Mouse (Mus musculus) testis, adult 2 months (tissue): ENCODE results near the gene Gm4553. TPM values are rescaled to one million over a fixed set of nuclear protein-coding genes. Genes with fewer than 3 reads are reported as not detected.
"Not testable (repeated sequence)": the region's sequence is repeated elsewhere in the genome, so short reads cannot be mapped to it uniquely, and the experiment has no call there.

Source experiments
- H3K27ac ChIP-seq: fragments of 200-500 bp; 2 replicates; pipeline ENCODE4 v1.5.1; 2012; ENCODE audit warnings: low read depth, low read length; ENCODE audit not compliant: control insufficient read depth, insufficient read depth
- H3K27me3 ChIP-seq: fragments of 200-500 bp; 2 replicates; pipeline ENCODE4 v1.6.1; 2012; ENCODE audit warnings: mild to moderate bottlenecking, low read length, moderate library complexity; ENCODE audit not compliant: control insufficient read depth, insufficient read depth
- H3K36me3 ChIP-seq: fragments of 200-500 bp; 2 replicates; pipeline ENCODE4 v1.6.1; 2012; ENCODE audit warnings: mild to moderate bottlenecking, low read length; ENCODE audit not compliant: control insufficient read depth, insufficient read depth
- H3K4me1 ChIP-seq: fragments of 200-500 bp; 2 replicates; pipeline ENCODE4 v1.6.1; 2012; ENCODE audit warnings: low read length; ENCODE audit not compliant: control insufficient read depth, insufficient read depth
- H3K4me3 ChIP-seq: fragments of 200-500 bp; 2 replicates; pipeline ENCODE4 v1.5.1; 2012; ENCODE audit warnings: low read depth, mild to moderate bottlenecking, low read length, moderate library complexity, mixed read lengths; ENCODE audit not compliant: control insufficient read depth
- CTCF ChIP-seq: fragments of 200-500 bp; IDR thresholded peaks from 2 replicates; pipeline ENCODE4 v1.5.1; 2012; ENCODE audit warnings: low read depth, mild to moderate bottlenecking, inconsistent platforms, low read length, moderate library complexity; ENCODE audit not compliant: control insufficient read depth, insufficient read depth, insufficient replicate concordance
- POLR2A ChIP-seq: fragments of 200-500 bp; IDR thresholded peaks from 2 replicates; pipeline ENCODE4 v1.6.1; 2012; ENCODE audit warnings: low read depth, mild to moderate bottlenecking, inconsistent platforms, low read length, moderate library complexity; ENCODE audit not compliant: control insufficient read depth
- polyA plus RNA-seq: library from polyadenylated mRNA; depleted of rRNA; stranded (reverse); fragments of >200 nt; gene quantifications from 2 replicates; pipeline ENCODE4 v1.2.3, GENCODE M21; 2012

The Gm4553 gene
- polyA plus RNA-seq, 1 experiment, result not detected

DNA sequence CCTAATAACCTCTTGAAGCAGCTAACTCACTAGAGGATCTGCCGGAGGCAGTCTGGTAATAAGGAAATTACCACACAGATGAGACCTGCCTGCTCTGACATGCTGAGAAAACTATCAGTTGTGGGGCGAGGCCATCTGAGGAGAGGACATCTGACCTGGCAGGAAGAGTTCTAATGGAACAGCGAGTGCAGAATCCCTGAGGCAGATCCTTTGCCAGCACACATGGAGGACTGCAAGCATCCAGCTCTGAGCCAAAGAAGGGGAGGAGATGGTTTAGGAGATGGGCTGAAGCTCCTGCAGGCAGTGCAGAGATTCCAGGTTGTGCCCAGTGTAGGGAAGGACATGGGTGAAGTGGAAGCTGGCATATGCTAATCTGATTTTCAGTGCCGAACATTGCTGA lies 13.3 kb downstream of the Gm4553 start:
- H3K4me1 ChIP-seq, result no peaks in the 10 kb centered on the region
- H3K36me3 ChIP-seq, result no peaks in the 10 kb centered on the region
- TF ChIP-seq POLR2A (no peak), CTCF (no peak)
- no peaks in the 10 kb centered on the region for H3K27me3 ChIP-seq
- H3K4me3 ChIP-seq, result no peak overlapping the region
- H3K27ac ChIP-seq, result no peak overlapping the region

DNA sequence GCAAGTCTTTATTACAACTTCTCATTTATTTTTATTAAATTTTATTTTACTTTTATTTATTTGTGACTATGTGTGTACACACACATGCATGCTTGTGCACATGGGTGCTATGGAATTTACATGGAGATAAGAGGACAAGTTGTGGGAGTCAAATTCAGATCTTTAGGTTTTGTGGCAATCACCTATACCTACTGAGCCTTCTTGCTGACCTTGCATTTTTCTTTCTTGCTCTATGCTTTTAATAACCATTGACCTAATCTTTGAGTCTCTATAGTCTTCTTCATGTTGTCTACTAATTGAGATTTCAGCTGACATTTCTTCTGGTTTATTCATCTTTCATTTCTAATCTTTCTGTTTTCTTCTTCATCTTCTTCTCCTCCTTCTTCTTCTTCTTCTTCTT lies 16.9 kb downstream of the Gm4553 start:
- H3K27ac ChIP-seq, result no peak overlapping the region
- TF ChIP-seq CTCF, result no peak
- no peak for TF ChIP-seq POLR2A

DNA sequence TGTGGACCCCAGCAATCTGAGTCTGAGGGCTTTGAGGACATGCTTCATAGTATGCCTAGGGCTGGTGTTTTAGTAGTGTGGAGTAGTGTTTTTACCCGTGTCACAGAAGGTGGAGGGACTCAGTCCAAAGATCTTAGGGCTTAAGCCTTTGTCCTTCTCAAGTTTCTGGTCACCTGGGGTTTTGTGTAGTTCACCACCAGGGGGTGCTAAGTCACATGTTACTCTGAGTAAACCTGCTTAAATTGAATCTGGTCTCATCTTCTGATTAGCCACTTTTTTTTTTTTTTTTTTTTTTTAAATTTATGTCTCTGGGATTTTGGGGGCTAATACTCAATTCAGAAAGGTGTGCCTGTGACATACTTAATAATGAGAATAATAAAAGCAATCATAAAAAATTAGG lies 19.5 kb downstream of the Gm4553 start:
- H3K36me3 ChIP-seq, result no peaks in the 10 kb centered on the region
- no peak overlapping the region for H3K27ac ChIP-seq
- no peaks in the 10 kb centered on the region for H3K4me1 ChIP-seq
- no peak for TF ChIP-seq POLR2A
- TF ChIP-seq CTCF, result no peak
- no peaks in the 10 kb centered on the region for H3K27me3 ChIP-seq
- H3K4me3 ChIP-seq, result no peak overlapping the region

More for the DNA sequence above, 16.9 kb downstream of the Gm4553 start:
- Histone ChIP-seq H3K36me3 (no peaks in the 10 kb centered on the region), H3K27me3 (no peaks in the 10 kb centered on the region), H3K4me1 (no peaks in the 10 kb centered on the region), H3K4me3 (no peak overlapping the region)

DNA sequence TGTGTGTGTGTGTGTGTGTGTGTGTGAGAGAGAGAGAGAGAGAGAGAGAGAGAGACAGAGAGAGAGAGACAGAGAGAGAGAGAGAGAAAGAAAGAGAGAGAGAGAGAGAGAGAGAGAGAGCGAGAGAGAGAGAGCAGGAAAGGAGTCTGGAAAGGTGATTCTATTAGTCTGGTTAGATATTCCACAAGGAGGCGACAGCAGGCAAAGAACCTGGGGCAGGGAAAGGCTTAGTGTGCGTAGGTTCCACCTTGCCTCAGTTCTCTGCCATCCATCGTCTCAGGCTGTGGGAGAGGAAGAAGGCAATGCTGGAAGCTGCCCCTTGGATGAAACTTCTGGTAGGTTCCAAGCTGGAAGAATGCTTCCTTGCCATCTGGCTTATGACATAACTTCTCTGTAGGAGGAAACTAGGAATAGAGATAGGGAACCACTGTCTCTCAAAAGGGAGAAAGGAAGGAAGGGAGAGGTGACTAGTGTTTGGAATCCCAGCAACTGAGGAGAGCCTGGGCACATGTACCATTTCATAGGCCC lies 20.1 kb downstream of the Gm4553 start:
- H3K4me1 ChIP-seq, result no peaks in the 10 kb centered on the region
- H3K27me3 ChIP-seq, result no peaks in the 10 kb centered on the region
- H3K36me3 ChIP-seq, result no peaks in the 10 kb centered on the region
- no peak overlapping the region for H3K27ac ChIP-seq
- TF ChIP-seq CTCF (no peak), POLR2A (no peak)
- no peak overlapping the region for H3K4me3 ChIP-seq

DNA sequence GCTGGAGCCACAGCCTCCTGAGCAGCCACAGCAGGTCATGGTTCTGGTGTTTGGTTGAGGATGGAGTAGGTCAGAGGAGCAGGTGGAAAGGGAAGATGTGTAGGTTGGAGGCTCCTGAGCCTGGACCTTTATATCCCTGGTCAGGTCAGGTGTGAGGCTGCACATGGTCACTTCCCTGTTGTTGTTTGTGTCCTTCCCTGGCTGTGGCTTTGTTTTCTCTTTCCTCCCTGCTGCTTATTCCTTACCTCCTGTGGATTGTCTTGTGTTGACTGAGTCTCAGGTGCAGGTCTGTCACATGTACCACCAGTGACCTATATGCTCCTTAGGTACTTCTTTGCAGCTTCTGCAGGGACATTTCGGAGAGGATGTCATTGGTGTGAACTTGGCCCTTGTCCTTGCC lies 21.0 kb downstream of the Gm4553 start, which contains the start of gene Gm45337:
Gene Gm45337, minus strand, starts transcription at position 101 of the 400 bp plus-strand sequence.
- TF ChIP-seq POLR2A (no peak), CTCF (no peak)
- H3K4me3 ChIP-seq, result no peak within 1 kb of the TSS
- H3K4me1 ChIP-seq, result no peaks in the 10 kb centered on the region
- no peaks in the 10 kb centered on the region for H3K36me3 ChIP-seq
- H3K27me3 ChIP-seq, result no peaks in the 10 kb centered on the region
- no peak within 1 kb of the TSS for H3K27ac ChIP-seq

DNA sequence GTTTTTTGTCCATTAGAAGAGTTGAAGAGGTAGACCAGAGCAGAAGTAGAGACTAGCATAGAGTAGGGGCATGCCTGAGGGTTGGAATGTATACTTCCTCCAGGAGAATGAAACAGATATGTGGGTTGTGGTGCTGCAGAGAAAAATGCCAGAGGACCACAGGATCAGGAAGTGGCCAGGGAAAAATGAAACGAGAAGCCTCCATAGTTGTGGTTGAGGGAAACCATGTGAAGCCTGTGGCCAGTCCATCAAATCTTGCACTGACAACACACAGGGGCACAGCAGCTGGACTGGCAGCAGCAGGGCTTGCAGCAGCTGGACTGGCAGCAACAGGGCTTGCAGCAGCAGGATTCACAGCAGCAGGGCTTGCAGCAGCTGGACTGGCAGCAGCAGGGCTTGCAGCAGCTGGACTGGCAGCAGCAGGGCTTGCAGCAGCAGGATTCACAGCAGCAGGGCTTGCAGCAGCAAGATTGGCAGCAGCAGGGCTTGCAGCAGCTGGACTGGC lies 22.0 kb downstream of the Gm4553 start:
- not testable (repeated sequence) for H3K27ac ChIP-seq, H3K4me3 ChIP-seq, H3K36me3 ChIP-seq, H3K4me1 ChIP-seq, H3K27me3 ChIP-seq

DNA sequence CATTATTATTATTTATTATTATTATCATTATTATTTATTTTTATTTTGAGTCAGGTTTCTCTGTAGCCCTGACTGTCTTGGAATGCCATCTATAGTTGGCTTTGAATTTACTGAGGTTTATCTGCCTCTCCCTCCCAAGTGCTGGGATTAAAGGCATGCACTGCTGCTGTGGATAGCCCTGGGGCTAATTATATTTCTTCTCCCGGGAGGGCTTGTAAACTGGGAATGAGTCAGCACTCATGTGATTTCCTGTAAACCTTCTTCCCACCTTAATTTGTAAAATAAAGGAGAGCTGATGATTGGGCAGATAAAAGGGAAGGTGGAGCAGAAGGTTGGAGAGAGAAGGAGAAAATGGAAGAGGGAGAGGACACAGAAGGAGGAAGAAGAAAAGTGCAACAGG lies 24.8 kb downstream of the Gm4553 start:
- no peaks in the 10 kb centered on the region for H3K27me3 ChIP-seq
- no peaks in the 10 kb centered on the region for H3K4me1 ChIP-seq
- no peaks in the 10 kb centered on the region for H3K36me3 ChIP-seq
- TF ChIP-seq POLR2A (no peak), CTCF (no peak)
- H3K4me3 ChIP-seq, result no peak overlapping the region
- H3K27ac ChIP-seq, result no peak overlapping the region

DNA sequence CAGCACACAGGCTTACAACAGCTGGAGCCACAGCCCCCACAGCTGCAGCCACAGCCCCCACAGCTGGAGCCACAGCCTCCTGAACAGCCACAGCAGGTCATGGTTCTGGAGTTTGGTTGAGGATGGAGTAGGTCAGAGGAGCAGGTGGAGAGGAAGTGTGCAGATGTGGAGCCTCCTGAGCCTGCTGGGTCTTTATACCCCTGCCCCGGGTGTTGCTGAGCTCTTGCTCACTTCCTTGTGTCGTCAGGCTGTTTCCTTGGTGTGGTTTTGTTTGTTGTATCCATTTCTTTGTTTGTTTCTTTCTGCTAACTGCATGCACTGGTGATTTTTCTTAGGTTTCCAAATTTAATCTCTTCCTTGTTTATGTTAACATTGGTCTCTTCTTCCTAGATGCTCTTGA lies 29.6 kb downstream of the Gm4553 start, which contains the start of gene Gm39115:
Gene Gm39115, minus strand, starts transcription at position 101 of the 400 bp plus-strand sequence.
- H3K4me1 ChIP-seq, H3K4me3 ChIP-seq, H3K36me3 ChIP-seq, H3K27me3 ChIP-seq, H3K27ac ChIP-seq: not testable (repeated sequence)
